Mouse (Mus musculus) adrenal gland, postnatal 14 days (tissue): ENCODE results near the gene Nob1. TPM values are rescaled to one million over a fixed set of nuclear protein-coding genes. Genes with fewer than 3 reads are reported as not detected.
A peak's percentile ranks its signal among the peaks of the same experiment; 100 is the strongest.

Experiments
- DNase-seq: peaks from one replicate; pipeline ENCODE4 v3.0.0; 2021; ENCODE audit warnings: mixed read lengths
- total RNA-seq: library from RNA; stranded (reverse); gene quantifications from 2 replicates; pipeline ENCODE4 v1.2.3, GENCODE M21; 2021

Gene Nob1
- total RNA-seq, 1 experiment from 2014 or later = 31.0 TPM

- DNase-seq = no peak
These were observed 38.7 kb downstream of the Nob1 start for GRCm38 (mm10) chr8:107386171-107386570.

- peak; percentile 24 for DNase-seq
These were observed 39.8 kb downstream of the Nob1 start for GRCm38 (mm10) chr8:107385063-107385462.

- DNase-seq = no peak
These were observed 40.2 kb downstream of the Nob1 start for GRCm38 (mm10) chr8:107384651-107385050.

GRCm38 (mm10) chr8:107382898-107383297, 42.0 kb downstream of the Nob1 start:
- DNase-seq = no peak

GRCm38 (mm10) chr8:107381666-107382065, 43.2 kb downstream of the Nob1 start:
- no peak for DNase-seq

- DNase-seq = no peak
These were observed 44.1 kb downstream of the Nob1 start for GRCm38 (mm10) chr8:107380734-107381133.

GRCm38 (mm10) chr8:107377346-107377745, 47.5 kb downstream of the Nob1 start:
- no peak for DNase-seq

- DNase-seq = peak; percentile 59
These were observed 54.5 kb downstream of the Nob1 start for GRCm38 (mm10) chr8:107370311-107370710.

Other genes starting within 250 kb of the Nob1 start
- 108 and 110 TPM in 2 replicates for gene Nfat5, start 131.6 kb downstream of the Nob1 start, total RNA-seq
- gene Nqo1, start 21.8 kb downstream of the Nob1 start, total RNA-seq = 4.2 and 5.2 TPM in 2 replicates
- gene Wwp2, start 11.3 kb upstream of the Nob1 start, total RNA-seq = 27.7 and 38.3 TPM in 2 replicates
- gene Psmd7, start 163.4 kb upstream of the Nob1 start, total RNA-seq = 98.0 and 98.6 TPM in 2 replicates